Mouse (Mus musculus) intestine, postnatal 0 days (tissue): Measurements from ENCODE around the gene Foxd4. TPM values are rescaled to one million over a fixed set of nuclear protein-coding genes. Genes with fewer than 3 reads are reported as not detected.
A peak's percentile ranks its signal among the peaks of the same experiment; 100 is the strongest.
"Not testable (repeated sequence)": the region's sequence is repeated elsewhere in the genome, so short reads cannot be mapped to it uniquely, and the experiment has no call there.

ENCODE experiments used
- ATAC-seq: fragments of 200-750 bp; cut with Nextera tagmentation; 2 replicates; pipeline ENCODE4 v1.8.0; 2017; ENCODE audit warnings: mild to moderate bottlenecking, moderate TSS enrichment, moderate library complexity
- H3K27ac ChIP-seq: fragments of 300-500 bp; sonication (generic); 2 replicates; pipeline ENCODE4 v1.5.1; 2014; ENCODE audit warnings: mild to moderate bottlenecking, low read depth, low read length, moderate library complexity
- H3K27me3 ChIP-seq: fragments of 300-500 bp; sonication (generic); replicated peaks from 2 replicates; pipeline ENCODE4 v1.6.1; 2014; ENCODE audit warnings: low read length, mixed read lengths; ENCODE audit not compliant: control insufficient read depth, insufficient read depth
- H3K36me3 ChIP-seq: fragments of 300-500 bp; sonication (generic); 2 replicates; pipeline ENCODE4 v1.6.1; 2014; ENCODE audit warnings: mild to moderate bottlenecking, moderate library complexity; ENCODE audit not compliant: control insufficient read depth, insufficient read depth
- H3K4me1 ChIP-seq: fragments of 300-500 bp; sonication (generic); replicated peaks from 2 replicates; pipeline ENCODE4 v1.6.1; 2014; ENCODE audit warnings: antibody characterized with exemption, low read length, mixed read lengths; ENCODE audit not compliant: control insufficient read depth, insufficient read depth
- H3K4me2 ChIP-seq: fragments of 300-500 bp; sonication (generic); replicated peaks from 2 replicates; pipeline ENCODE4 v1.6.1; 2014; ENCODE audit warnings: low read depth, mild to moderate bottlenecking, moderate library complexity
- H3K4me3 ChIP-seq: fragments of 300-500 bp; sonication (generic); 2 replicates; pipeline ENCODE4 v1.5.1; 2014; ENCODE audit warnings: low read depth, low read length
- H3K9ac ChIP-seq: fragments of 300-500 bp; sonication (generic); 2 replicates; pipeline ENCODE4 v1.6.1; 2014; ENCODE audit warnings: mild to moderate bottlenecking, low read depth, low read length
- H3K9me3 ChIP-seq: fragments of 300-500 bp; sonication (generic); 2 replicates; pipeline ENCODE4 v1.6.1; 2016; ENCODE audit warnings: mixed run types; ENCODE audit not compliant: control insufficient read depth
- CTCF ChIP-seq: sonication (generic); IDR thresholded peaks from 2 replicates; pipeline ENCODE4 v1.5.1; 2016; ENCODE audit warnings: low read depth, mild to moderate bottlenecking, control low read depth, antibody characterized with exemption, moderate library complexity
- WGBS: fragments of 180-500 bp; shearing (Covaris S2); extraction: QIAGEN DNeasy Blood & Tissue Kit; methylation state at CpG from one replicate; pipeline ENCODE4 v1.1.7; 2014; 5-methylcytosine and 5-hydroxymethylcytosine counted together
- polyA plus RNA-seq: library from polyadenylated mRNA; unstranded; fragments of >200 nt; fragmentation: Nextera tagmentation; extraction: Ambion mirVana; gene quantifications from 2 replicates; pipeline ENCODE4 v1.2.1, GENCODE M21; 2015

Foxd4 gene
- polyA plus RNA-seq, 1 experiment from 2014 or later: not detected

DNA sequence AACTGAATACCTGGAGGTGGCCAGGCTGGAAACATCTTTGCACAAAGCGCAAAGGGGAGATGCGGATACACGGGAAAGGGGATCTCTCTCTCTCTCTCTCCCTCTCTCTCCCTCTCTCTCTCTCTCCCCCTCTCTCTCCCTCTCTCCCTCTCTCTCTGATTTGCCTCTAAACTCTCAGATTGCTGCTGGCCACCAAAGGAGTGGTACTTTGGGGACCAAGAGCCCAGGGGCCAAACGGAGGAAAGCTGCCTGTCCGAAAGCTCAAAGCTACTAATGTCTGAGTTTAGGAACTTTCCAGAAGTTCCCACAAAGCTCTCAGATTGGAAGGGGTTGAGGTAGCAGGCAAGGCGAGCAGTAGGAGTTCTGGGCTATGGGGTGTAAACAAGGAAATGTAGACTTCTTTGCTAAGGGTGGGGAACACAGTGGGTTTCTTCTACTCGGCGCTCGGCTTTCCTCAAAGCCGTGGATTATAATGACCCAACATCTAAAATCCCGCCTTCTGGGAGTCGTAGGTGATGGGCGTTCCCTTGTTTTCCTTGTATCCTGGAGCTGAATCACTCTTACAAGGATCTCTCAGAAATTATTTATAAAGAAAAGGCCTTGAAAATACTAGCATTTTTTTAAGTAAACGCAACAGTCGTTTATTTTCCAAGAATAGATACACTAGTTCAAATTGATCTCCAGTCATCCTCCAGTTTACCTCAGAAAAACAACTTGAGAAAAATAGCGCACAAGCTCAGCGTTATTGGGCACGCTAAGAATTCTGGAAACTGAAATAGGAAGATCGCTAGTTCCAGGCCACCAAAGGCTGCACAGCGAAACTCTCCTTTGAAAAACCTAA lies 2.9 kb downstream of the Foxd4 start:
- peaks cover 75% of the 10 kb centered on the region for H3K27me3 ChIP-seq
- ATAC-seq: no peak
- WGBS: 2% methylated on average over 20 of the region's 20 CpGs
- H3K9ac ChIP-seq: no peak overlapping the region
- H3K4me1 ChIP-seq: no peaks in the 10 kb centered on the region
- no peak overlapping the region for H3K4me2 ChIP-seq
- H3K36me3 ChIP-seq: no peaks in the 10 kb centered on the region
- H3K27ac ChIP-seq: no peak overlapping the region
- no peaks in the 10 kb centered on the region for H3K9me3 ChIP-seq
- H3K4me3 ChIP-seq: no peak overlapping the region
- TF ChIP-seq CTCF: no peak

DNA sequence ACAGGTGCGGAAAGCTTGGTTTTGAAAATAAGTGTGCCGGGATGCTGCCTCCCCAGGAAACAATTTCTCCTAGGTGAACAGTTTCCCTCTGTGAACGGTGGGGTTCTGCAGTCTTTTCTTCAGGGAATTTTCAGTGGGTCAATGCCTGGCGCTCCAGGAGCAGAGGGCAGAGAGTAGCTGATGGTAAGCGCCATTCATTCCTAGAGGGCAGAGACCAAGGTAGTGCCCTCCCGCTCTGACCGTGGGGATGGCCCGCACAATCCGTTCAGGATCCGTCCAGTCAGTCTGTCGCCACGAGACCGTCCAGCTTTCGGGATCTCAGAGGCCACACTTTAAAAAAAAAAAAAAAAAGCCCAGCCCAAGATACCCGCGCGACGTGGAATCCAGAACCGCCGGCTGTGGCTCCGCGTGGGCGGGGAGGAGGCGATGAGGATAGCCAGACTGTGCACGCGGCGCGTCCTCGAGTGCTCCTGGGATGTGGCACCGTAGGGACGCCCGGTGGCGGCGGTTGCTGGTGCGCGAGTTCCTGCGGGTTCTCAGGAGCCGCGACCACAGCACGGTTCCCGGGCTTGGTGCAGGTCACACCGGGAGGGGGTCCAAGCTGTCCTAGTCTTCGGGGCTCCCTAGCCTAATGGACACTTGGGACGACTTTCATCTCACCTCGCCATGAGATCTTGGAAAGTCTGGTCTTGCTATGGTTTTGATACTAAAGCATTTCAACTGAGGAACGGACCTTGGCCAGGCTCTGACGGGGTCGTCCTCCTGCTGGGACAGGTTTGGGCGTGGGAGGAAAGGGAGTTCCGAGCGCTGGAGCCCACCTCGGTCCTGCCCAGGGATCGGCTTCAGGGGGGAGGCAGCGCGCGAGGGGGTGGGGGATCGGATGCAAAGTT lies 3.7 kb downstream of the Foxd4 start:
- H3K9ac ChIP-seq: no peak overlapping the region
- H3K36me3 ChIP-seq: no peaks in the 10 kb centered on the region
- peak overlapping the region; percentile 11 for H3K4me3 ChIP-seq
- H3K27me3 ChIP-seq: peaks cover 66% of the 10 kb centered on the region
- WGBS: 2% methylated on average over 57 of the region's 57 CpGs
- no peak for ATAC-seq
- TF ChIP-seq CTCF: no peak
- H3K4me2 ChIP-seq: peak overlapping the region; percentile 24; the same call in 1 of the 2 replicates
- no peak overlapping the region for H3K27ac ChIP-seq
- no peaks in the 10 kb centered on the region for H3K9me3 ChIP-seq
- no peaks in the 10 kb centered on the region for H3K4me1 ChIP-seq

DNA sequence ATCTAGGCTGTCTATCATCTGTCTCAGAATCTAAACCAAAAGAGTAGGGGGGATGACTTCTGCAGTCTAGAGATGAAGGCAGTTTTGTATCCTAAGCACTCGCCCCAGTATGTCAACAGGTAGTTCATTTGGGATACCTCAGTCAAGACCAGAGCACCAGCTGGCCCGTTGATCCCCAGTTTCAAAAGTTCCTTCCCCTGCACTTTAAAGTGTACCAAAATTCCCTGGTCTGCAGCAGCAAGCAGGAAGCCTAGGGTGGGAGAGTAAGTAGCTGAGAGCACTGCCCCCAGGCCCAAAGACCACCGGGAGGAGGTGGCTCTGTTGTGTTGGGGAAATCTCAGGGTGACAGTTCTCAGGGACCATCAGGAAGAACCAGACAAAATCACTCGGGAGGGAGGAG lies 4.5 kb downstream of the Foxd4 start:
- Histone ChIP-seq H3K9me3 (no peaks in the 10 kb centered on the region), H3K36me3 (no peaks in the 10 kb centered on the region), H3K4me2 (no peak overlapping the region), H3K4me1 (no peaks in the 10 kb centered on the region), H3K27ac (no peak overlapping the region), H3K4me3 (no peak overlapping the region), H3K27me3 (peaks cover 59% of the 10 kb centered on the region), H3K9ac (no peak overlapping the region)
- no peak for ATAC-seq
- TF ChIP-seq CTCF: no peak
- WGBS: 17% methylated on average over 4 of the region's 4 CpGs

GRCm38 (mm10) chr19:24886888-24887287 lies 14.1 kb downstream of the Foxd4 start:
- Histone ChIP-seq H3K36me3 (no peaks in the 10 kb centered on the region), H3K4me3 (no peak overlapping the region), H3K9ac (no peak overlapping the region), H3K4me1 (no peaks in the 10 kb centered on the region), H3K4me2 (no peak overlapping the region), H3K27ac (no peak overlapping the region), H3K9me3 (no peaks in the 10 kb centered on the region), H3K27me3 (peaks cover 16% of the 10 kb centered on the region; the same call in 1 of the 2 replicates)
- ATAC-seq: no peak
- no peak for TF ChIP-seq CTCF
- WGBS: 79% methylated on average over 3 of the region's 3 CpGs

DNA sequence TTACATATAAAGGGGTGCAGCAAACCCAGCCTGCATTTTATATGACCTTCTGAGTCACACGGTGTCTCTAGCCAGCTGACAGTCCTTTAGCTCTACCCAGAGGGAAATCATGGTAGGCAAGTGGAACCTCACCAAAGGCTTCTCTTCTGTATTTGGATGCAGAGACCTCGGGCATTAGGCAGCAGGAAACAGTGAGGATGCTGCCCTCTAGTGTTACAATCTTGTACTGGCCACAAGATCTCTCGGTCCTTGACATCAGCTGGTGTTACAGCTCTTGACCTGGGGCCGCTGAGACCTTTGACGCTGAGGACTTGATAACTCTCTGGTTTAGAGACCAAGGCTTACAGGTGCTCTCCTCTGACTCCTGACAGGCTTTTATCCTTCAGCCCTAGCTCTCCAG lies 15.5 kb downstream of the Foxd4 start:
- no peaks in the 10 kb centered on the region for H3K9me3 ChIP-seq
- no peaks in the 10 kb centered on the region for H3K36me3 ChIP-seq
- 6% methylated on average over 5 of the region's 5 CpGs for WGBS
- no peaks in the 10 kb centered on the region for H3K4me1 ChIP-seq
- H3K4me2 ChIP-seq: no peak overlapping the region
- no peak overlapping the region for H3K27ac ChIP-seq
- peaks cover 11% of the 10 kb centered on the region; the same call in 1 of the 2 replicates for H3K27me3 ChIP-seq
- TF ChIP-seq CTCF: peak; percentile 94
- H3K4me3 ChIP-seq: no peak overlapping the region
- ATAC-seq: no peak
- no peak overlapping the region for H3K9ac ChIP-seq

DNA sequence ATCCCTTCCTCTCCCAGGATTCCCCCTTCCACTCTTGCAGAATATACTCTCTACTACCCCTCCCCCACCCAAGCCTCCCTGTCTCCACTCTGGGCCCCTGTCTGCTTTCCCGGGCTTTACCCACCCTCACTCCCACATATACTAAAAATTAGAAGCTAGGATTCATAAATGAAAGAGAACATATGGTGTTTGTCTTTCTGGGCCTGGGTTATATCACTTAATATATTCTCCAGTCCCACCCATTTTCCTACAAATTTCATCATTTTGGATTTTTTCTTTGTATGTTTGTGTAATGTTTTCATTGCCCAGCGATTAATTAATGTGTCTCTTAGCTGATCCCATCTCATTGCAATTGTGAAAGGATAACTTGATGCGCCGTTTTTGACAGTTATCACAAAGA lies 19.8 kb downstream of the Foxd4 start:
- no peak overlapping the region for H3K9ac ChIP-seq
- no peak for TF ChIP-seq CTCF
- H3K27ac ChIP-seq: no peak overlapping the region
- H3K9me3 ChIP-seq: no peaks in the 10 kb centered on the region
- no peaks in the 10 kb centered on the region for H3K4me1 ChIP-seq
- H3K27me3 ChIP-seq: 0 out of 2 replicates have a peak, but pooled peaks cover 6% of the 10 kb centered on the region
- H3K36me3 ChIP-seq: no peaks in the 10 kb centered on the region
- ATAC-seq: no peak
- H3K4me2 ChIP-seq: no peak overlapping the region
- WGBS: 58% methylated on average over 4 of the region's 4 CpGs
- H3K4me3 ChIP-seq: no peak overlapping the region

- H3K4me2 ChIP-seq, H3K27me3 ChIP-seq, ATAC-seq, H3K4me3 ChIP-seq, H3K4me1 ChIP-seq, H3K36me3 ChIP-seq, H3K9ac ChIP-seq, H3K9me3 ChIP-seq, H3K27ac ChIP-seq: not testable (repeated sequence)
- 60% methylated on average over 23 of the region's 26 CpGs for WGBS
Measured at GRCm38 (mm10) chr19:24875129-24875870, 25.7 kb downstream of the Foxd4 start, which contains the start of gene Gm10053. Gene Gm10053 (plus strand): TSS chr19:24875686.
